Mouse (Mus musculus): ENCODE results near the gene Fam117a. TPM values are rescaled to one million over a fixed set of nuclear protein-coding genes. Genes with fewer than 3 reads are reported as not detected.

The Fam117a gene
- polyA plus RNA-seq, 1 experiment from 2014 or later, result 16.8 TPM

DNA sequence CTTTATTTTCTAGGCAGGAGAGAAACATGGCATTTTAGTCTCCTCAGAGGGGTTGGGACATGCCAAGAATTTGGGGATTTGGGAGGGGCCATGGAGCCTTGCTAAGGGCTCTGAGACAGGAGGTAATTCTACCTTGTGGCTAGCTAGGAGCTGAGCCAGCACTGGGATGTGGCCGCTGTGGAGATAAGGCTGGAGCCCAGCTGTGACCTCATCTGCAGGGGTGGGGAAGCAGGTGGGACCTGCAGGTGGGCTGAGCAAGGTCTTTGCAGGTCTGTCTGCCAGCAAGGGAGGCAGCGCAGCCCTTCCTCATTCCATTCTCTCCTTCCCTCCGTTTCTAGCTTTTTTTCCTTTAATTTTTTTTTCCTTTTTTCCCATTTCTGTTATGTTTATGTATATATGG lies 21.4 kb downstream of the Fam117a start:
- Histone ChIP-seq H3K27me3 (ENCODE audit: control insufficient read depth, insufficient read depth, low read length) (no peaks in the 10 kb centered on the region), H3K9me3 (ENCODE audit: control insufficient read depth, low read length) (no peaks in the 10 kb centered on the region), H3K4me1 (ENCODE audit: control insufficient read depth, insufficient read depth, low read length) (no peaks in the 10 kb centered on the region), H3K4me3 (ENCODE audit: low read depth, low read length) (no peak overlapping the region), H3K36me3 (ENCODE audit: control insufficient read depth, insufficient read depth, low read length) (no peaks in the 10 kb centered on the region; the same call in 1 of the 2 replicates), H3K4me2 (ENCODE audit: low read depth, severe bottlenecking) (no peak overlapping the region), H3K9ac (ENCODE audit: low read length) (no peak overlapping the region), H3K27ac (replicated peaks; ENCODE audit: low read depth, low read length) (no peak overlapping the region; the same call in 1 of the 2 replicates)
- DNase-seq (ENCODE audit: low spot score) (no peak), ATAC-seq (ENCODE audit: insufficient number of reproducible peaks, low FRiP score, low TSS enrichment, low read depth) (no peak)
- 53% methylated on average over 3 of the region's 3 CpGs for WGBS

DNA sequence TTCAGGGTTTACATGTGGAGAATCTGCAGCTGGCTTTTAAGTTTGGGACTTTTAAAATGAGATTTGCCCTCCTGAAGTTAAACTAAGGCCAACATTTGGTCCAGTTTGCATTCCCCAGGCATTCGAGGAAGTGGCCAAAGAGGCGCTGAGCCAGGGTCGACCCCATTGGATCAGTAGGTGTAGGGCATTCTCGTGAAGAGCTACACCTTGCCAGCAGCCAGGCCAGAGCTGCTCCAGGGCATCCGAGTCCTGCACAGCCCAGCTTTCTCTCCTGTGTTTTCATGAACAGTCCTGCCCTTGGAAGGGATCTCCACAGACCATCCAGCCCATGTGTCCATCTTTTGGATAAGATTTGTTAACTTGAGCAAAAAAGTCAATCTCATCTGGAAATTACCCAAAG lies 27.6 kb downstream of the Fam117a start:
- Histone ChIP-seq H3K36me3 (ENCODE audit: control insufficient read depth, insufficient read depth, low read length) (peaks cover 3% of the 10 kb centered on the region; the same call in 1 of the 2 replicates), H3K4me1 (ENCODE audit: control insufficient read depth, insufficient read depth, low read length) (no peaks in the 10 kb centered on the region), H3K27me3 (ENCODE audit: control insufficient read depth, insufficient read depth, low read length) (no peaks in the 10 kb centered on the region), H3K4me3 (ENCODE audit: low read depth, low read length) (no peak overlapping the region), H3K9ac (ENCODE audit: low read length) (no peak overlapping the region), H3K4me2 (ENCODE audit: low read depth, severe bottlenecking) (no peak overlapping the region), H3K9me3 (ENCODE audit: control insufficient read depth, low read length) (no peaks in the 10 kb centered on the region), H3K27ac (replicated peaks; ENCODE audit: low read depth, low read length) (no peak overlapping the region)
- no peak for DNase-seq (ENCODE audit: low spot score)
- WGBS, result 92% methylated on average over 5 of the region's 5 CpGs
- no peak for ATAC-seq (ENCODE audit: insufficient number of reproducible peaks, low FRiP score, low TSS enrichment, low read depth)

DNA sequence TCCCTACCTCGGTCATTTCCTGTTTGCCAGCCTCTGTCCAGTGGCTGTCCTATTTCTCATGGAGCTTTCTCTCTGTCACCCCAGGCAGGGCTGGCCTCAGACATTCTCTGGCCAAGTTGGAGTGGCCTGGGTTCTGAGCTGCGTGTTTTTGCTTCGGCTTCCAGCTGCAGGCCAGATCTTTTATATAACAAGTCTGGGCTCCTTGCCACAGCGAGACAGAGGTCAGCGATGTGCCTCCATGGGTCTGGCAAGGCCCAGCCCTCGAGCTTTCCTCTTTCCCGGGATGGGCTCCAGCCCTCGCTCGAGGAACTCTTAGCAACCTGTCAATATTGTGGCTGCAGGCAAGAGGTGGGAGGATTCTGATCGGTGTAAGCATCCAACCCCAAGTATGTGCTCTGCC lies 28.8 kb downstream of the Fam117a start:
- ATAC-seq (ENCODE audit: insufficient number of reproducible peaks, low FRiP score, low TSS enrichment, low read depth) (no peak), DNase-seq (ENCODE audit: low spot score) (no peak)
- Histone ChIP-seq H3K9me3 (ENCODE audit: control insufficient read depth, low read length) (no peaks in the 10 kb centered on the region), H3K4me3 (ENCODE audit: low read depth, low read length) (no peak overlapping the region), H3K27ac (replicated peaks; ENCODE audit: low read depth, low read length) (no peak overlapping the region), H3K9ac (ENCODE audit: low read length) (no peak overlapping the region), H3K27me3 (ENCODE audit: control insufficient read depth, insufficient read depth, low read length) (no peaks in the 10 kb centered on the region), H3K4me2 (ENCODE audit: low read depth, severe bottlenecking) (no peak overlapping the region), H3K36me3 (ENCODE audit: control insufficient read depth, insufficient read depth, low read length) (peaks cover 3% of the 10 kb centered on the region; the same call in 1 of the 2 replicates), H3K4me1 (ENCODE audit: control insufficient read depth, insufficient read depth, low read length) (no peaks in the 10 kb centered on the region)
- 92% methylated on average over 10 of the region's 10 CpGs for WGBS

DNA sequence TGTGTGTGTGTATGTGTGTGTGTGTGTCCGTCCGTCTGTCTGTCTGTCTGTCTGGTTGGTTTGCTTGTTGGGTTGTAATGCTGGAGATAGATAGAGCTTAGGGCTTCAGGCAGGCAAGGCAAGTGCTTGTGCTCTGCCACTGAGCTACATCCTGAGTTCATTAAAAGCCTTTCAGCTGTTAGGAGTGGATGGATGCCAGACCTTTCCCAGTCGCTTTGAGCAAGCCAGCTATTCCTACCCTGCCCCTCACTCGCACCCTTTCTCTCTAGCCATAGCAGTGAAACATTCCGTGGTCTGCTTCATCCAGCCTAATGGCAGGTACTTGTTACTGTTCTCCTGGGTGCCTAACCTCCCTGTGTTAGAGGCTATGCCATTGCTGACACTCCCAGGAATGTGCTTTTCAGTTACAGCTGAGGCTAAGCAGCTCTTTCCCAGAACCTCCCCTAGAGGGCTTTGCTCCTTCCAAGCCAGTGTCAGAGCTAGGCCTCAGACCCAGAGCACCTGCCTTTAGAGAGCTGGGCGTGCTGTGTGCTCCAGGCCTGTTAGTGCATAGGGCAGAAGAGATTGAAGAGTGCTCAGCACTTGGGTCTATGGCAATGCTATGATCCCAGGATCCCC lies 29.6 kb downstream of the Fam117a start:
- H3K27me3 ChIP-seq (ENCODE audit: control insufficient read depth, insufficient read depth, low read length), result no peaks in the 10 kb centered on the region
- H3K4me2 ChIP-seq (ENCODE audit: low read depth, severe bottlenecking), result no peak overlapping the region
- no peak overlapping the region for H3K9ac ChIP-seq (ENCODE audit: low read length)
- DNase-seq (ENCODE audit: low spot score) (no peak), ATAC-seq (ENCODE audit: insufficient number of reproducible peaks, low FRiP score, low TSS enrichment, low read depth) (no peak)
- H3K4me1 ChIP-seq (ENCODE audit: control insufficient read depth, insufficient read depth, low read length), result no peaks in the 10 kb centered on the region
- H3K27ac ChIP-seq (replicated peaks; ENCODE audit: low read depth, low read length), result no peak overlapping the region
- H3K9me3 ChIP-seq (ENCODE audit: control insufficient read depth, low read length), result no peaks in the 10 kb centered on the region
- 77% methylated on average over 6 of the region's 6 CpGs for WGBS
- H3K36me3 ChIP-seq (ENCODE audit: control insufficient read depth, insufficient read depth, low read length), result peaks cover 3% of the 10 kb centered on the region; the same call in 1 of the 2 replicates
- no peak overlapping the region for H3K4me3 ChIP-seq (ENCODE audit: low read depth, low read length)

DNA sequence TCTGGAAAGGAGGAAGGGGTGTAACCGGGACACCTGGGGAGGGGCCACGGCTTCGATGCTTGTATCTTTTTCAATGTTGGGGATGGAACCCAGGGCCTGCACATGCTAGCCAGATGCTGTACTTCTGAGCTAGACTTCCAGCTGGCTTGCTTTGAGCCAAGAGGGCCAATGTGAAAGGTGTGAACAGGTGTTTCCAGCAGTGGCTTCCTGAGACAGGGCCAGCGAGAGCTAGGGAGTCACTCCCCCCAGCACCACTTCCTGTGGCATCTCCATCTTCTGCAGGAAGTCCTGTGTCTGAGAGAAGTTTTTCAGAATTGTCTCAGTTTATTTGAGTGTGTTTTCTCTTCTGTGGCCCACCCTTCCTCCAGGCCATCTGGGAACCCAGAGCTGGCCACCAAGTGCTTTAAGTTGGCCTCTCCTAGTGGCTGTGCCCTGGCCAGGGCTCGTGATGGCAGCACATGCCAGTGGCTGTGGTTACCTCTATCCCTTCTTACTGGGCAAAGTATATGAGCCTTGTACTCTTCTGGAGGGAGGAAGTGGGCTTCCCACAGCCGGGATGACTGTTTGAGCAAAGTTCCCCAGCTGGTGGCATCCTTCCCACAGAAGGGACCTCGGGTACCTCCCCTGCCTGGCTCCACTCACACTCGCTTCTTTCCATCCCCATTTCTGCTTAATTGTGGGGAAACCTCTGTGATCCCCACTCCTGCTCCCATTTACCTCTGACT lies 30.4 kb downstream of the Fam117a start:
- Histone ChIP-seq H3K9ac (ENCODE audit: low read length) (no peak overlapping the region), H3K27me3 (ENCODE audit: control insufficient read depth, insufficient read depth, low read length) (no peaks in the 10 kb centered on the region), H3K4me2 (ENCODE audit: low read depth, severe bottlenecking) (no peak overlapping the region), H3K9me3 (ENCODE audit: control insufficient read depth, low read length) (no peaks in the 10 kb centered on the region), H3K27ac (replicated peaks; ENCODE audit: low read depth, low read length) (no peak overlapping the region), H3K36me3 (ENCODE audit: control insufficient read depth, insufficient read depth, low read length) (peaks cover 3% of the 10 kb centered on the region), H3K4me1 (ENCODE audit: control insufficient read depth, insufficient read depth, low read length) (no peaks in the 10 kb centered on the region), H3K4me3 (ENCODE audit: low read depth, low read length) (no peak overlapping the region)
- no peak for DNase-seq (ENCODE audit: low spot score)
- WGBS, result 82% methylated on average over 8 of the region's 8 CpGs
- no peak for ATAC-seq (ENCODE audit: insufficient number of reproducible peaks, low FRiP score, low TSS enrichment, low read depth)

DNA sequence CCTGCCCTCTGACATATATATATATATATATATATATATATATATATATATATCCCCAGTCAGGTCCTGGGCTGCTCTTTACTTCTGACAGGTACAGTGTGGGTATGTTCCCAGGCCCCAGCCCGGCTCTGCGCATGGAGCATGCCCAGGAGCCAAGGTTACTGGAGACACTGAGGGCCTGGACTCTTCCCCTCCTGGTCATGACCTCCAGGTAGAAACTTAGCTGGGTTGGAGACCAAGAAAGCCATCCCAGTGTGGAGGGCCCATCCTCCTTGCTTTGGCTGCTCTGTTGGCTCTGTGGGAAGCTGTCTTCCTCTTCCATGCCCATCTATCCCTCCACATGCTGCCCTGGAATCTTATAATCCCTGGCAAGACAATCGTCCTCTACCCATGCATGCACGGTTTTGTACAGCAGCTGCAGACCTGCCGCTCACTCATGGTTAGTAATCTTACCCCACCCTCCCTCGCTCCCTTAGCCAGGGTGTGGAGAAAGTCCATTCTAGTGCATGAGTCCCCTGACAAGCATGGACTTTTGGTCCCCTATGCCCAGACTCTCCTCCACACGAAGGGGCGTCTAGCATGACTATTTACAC lies 31.5 kb downstream of the Fam117a start:
- WGBS, result 89% methylated on average over 8 of the region's 8 CpGs
- ATAC-seq (ENCODE audit: insufficient number of reproducible peaks, low FRiP score, low TSS enrichment, low read depth), result no peak

DNA sequence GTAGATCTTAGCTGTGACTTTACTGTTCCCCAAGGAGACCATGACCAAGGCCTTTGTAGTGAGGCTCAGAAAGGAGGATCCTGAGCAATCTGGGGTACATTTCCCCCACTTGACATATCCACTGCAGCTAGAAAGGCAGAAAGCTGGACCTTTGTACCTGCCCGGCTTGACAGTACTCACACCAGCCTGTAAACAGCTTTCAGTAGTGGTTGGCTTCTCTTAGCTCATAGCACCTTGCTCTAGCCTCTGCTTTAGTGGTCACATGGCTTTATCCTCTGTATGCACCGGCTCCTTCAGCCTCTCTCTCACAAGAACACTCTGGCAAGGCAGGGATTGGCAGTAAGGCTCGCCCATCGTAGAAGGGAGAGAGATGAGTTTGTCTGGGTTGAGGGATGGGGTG lies 32.1 kb downstream of the Fam117a start:
- H3K4me2 ChIP-seq (ENCODE audit: low read depth, severe bottlenecking), result no peak overlapping the region
- H3K9me3 ChIP-seq (ENCODE audit: control insufficient read depth, low read length), result no peaks in the 10 kb centered on the region
- no peaks in the 10 kb centered on the region for H3K27me3 ChIP-seq (ENCODE audit: control insufficient read depth, insufficient read depth, low read length)
- 91% methylated on average over 4 of the region's 4 CpGs for WGBS
- ATAC-seq (ENCODE audit: insufficient number of reproducible peaks, low FRiP score, low TSS enrichment, low read depth) (no peak), DNase-seq (ENCODE audit: low spot score) (no peak)
- no peaks in the 10 kb centered on the region for H3K4me1 ChIP-seq (ENCODE audit: control insufficient read depth, insufficient read depth, low read length)
- no peak overlapping the region for H3K27ac ChIP-seq (replicated peaks; ENCODE audit: low read depth, low read length)
- peaks cover 6% of the 10 kb centered on the region for H3K36me3 ChIP-seq (ENCODE audit: control insufficient read depth, insufficient read depth, low read length)
- H3K9ac ChIP-seq (ENCODE audit: low read length), result no peak overlapping the region
- H3K4me3 ChIP-seq (ENCODE audit: low read depth, low read length), result no peak overlapping the region

More for the DNA sequence above, 31.5 kb downstream of the Fam117a start:
- no peak overlapping the region for H3K4me3 ChIP-seq (ENCODE audit: low read depth, low read length)
- H3K4me2 ChIP-seq (ENCODE audit: low read depth, severe bottlenecking), result no peak overlapping the region
- no peak for DNase-seq (ENCODE audit: low spot score)
- no peak overlapping the region for H3K27ac ChIP-seq (replicated peaks; ENCODE audit: low read depth, low read length)
- H3K9me3 ChIP-seq (ENCODE audit: control insufficient read depth, low read length), result no peaks in the 10 kb centered on the region
- no peak overlapping the region for H3K9ac ChIP-seq (ENCODE audit: low read length)
- no peaks in the 10 kb centered on the region for H3K27me3 ChIP-seq (ENCODE audit: control insufficient read depth, insufficient read depth, low read length)
- H3K4me1 ChIP-seq (ENCODE audit: control insufficient read depth, insufficient read depth, low read length), result no peaks in the 10 kb centered on the region
- H3K36me3 ChIP-seq (ENCODE audit: control insufficient read depth, insufficient read depth, low read length), result peaks cover 6% of the 10 kb centered on the region

DNA sequence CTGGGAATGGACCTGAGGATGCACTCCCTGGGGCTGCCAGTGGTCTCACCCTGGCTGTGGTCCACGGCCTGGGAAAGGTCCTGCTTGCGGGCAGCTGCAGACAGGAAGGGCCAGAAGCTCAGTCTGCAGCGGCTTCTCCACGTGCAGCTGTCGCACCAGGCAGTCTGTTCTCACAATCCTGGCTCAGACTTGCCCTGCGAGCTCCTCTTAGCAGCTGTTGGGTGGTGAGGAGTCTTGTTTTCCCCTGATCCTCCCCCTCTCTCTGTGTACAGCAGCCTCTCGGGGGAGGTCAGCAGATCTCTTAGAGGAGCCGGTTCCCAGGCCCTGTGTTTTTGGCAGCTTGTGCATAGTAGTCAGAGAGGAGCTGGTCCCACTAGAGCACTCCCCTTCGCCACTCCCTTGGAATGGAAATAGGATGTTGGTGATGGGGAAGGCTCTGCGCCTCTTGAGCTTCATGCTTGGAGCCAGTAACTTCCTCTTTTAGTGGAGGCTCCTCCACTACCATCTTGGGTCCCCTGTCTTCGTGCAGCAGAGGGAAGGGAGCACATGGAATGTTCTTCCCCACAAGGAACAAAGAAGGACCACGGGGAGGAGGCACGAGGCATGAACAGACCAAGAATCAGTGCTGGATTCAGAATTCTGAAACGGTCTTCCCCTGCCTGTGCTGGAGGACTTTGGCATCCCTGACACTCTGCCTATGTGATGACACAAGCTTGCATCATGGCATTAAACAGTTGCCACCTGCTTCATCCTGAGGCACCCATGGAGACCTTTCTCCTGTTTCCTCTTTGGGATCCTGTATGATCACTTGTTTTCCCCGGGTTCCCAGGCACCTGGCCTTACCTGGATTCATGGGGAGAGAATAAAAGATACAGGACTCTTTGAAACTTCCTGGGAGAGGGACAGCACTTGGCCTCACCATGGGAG lies 33.4 kb downstream of the Fam117a start:
- no peak overlapping the region for H3K27ac ChIP-seq (replicated peaks; ENCODE audit: low read depth, low read length)
- H3K36me3 ChIP-seq (ENCODE audit: control insufficient read depth, insufficient read depth, low read length), result peaks cover 6% of the 10 kb centered on the region
- no peak overlapping the region for H3K4me2 ChIP-seq (ENCODE audit: low read depth, severe bottlenecking)
- no peaks in the 10 kb centered on the region for H3K27me3 ChIP-seq (ENCODE audit: control insufficient read depth, insufficient read depth, low read length)
- H3K4me3 ChIP-seq (ENCODE audit: low read depth, low read length), result no peak overlapping the region
- no peaks in the 10 kb centered on the region for H3K4me1 ChIP-seq (ENCODE audit: control insufficient read depth, insufficient read depth, low read length)
- ATAC-seq (ENCODE audit: insufficient number of reproducible peaks, low FRiP score, low TSS enrichment, low read depth) (no peak), DNase-seq (ENCODE audit: low spot score) (no peak)
- WGBS, result 75% methylated on average over 15 of the region's 15 CpGs
- no peaks in the 10 kb centered on the region for H3K9me3 ChIP-seq (ENCODE audit: control insufficient read depth, low read length)
- H3K9ac ChIP-seq (ENCODE audit: low read length), result no peak overlapping the region
